Mouse (Mus musculus) embryonic stem cell, embryonic (primary cell): ENCODE measurements at regions not wholly inside any gene's neighbourhood (a gene's known extent, or its start where the extent isn't known, plus 50 kb on each side); places are given as distances from the start of the nearest gene placed in this dataset.

Experiments used
- CTCF ChIA-PET, 4 experiments: fragments of 300-600 bp in 2 of 4; fragments of 350-600 bp in 2 of 4; sonication (Branson Sonifier 250); formaldehyde crosslinking; loops; one replicate each; lab custom pipeline; 2022; ENCODE audit warnings: inconsistent platforms in 2 of 4; lab: Charles Lee
- POLR2A ChIA-PET, 4 experiments: fragments of 300-600 bp in 2 of 4; fragments of 350-600 bp in 2 of 4; sonication (Branson Sonifier 250); formaldehyde crosslinking; loops; one replicate each; lab custom pipeline; 2022; ENCODE audit warnings: antibody characterized with exemption in 4 of 4, inconsistent platforms in 1 of 4; lab: Charles Lee

DNA sequence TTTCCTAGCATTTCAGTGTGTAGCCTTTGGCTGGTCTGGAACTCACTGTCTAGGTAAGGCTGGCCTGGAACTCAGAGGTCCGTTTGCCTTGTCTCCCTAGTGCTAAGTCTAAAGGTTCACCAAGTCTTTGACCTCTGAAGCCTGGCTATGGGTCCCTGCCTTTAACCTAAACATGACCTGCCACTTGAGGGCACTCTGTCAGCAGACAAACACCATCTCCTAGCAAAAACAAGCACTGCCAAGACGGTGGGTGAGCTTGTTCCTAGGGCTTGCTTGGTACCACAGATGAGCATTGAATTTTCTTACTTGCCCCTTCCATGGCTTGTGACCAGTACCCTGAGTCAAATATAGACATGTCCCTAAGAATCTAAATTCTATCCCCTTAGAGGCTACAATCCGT, 508.3 kb upstream of the Vstm2b start:
- ChIA-PET CTCF (interaction anchor here in 1 of 4 experiments (0.6 kb wide), 1 partner anchor 49 kb away, joined by 3 read pairs; no protein-coding TSS in a partner anchor), POLR2A (no interaction called here)

DNA sequence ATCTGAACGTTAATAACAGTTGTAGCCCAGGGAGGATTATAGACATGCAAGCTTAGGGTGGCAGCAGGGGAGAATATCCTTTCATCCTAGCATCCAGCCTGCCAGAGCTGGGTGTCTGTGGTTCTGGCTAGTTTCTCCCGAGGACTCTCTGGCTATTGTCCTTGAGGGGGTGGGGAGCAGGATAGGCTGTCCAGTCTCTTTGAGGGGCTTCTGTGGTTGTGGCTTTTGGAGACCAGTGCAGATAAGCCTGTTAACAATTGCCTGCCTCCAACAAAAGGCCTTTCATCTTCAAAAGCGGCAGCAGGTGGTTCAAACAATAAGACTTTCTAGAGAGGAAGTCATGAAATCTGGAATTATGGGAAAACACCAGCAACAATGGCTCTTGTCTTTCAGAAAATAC, 507.2 kb upstream of the Vstm2b start:
- CTCF ChIA-PET: no interaction called here
- POLR2A ChIA-PET: no interaction called here

DNA sequence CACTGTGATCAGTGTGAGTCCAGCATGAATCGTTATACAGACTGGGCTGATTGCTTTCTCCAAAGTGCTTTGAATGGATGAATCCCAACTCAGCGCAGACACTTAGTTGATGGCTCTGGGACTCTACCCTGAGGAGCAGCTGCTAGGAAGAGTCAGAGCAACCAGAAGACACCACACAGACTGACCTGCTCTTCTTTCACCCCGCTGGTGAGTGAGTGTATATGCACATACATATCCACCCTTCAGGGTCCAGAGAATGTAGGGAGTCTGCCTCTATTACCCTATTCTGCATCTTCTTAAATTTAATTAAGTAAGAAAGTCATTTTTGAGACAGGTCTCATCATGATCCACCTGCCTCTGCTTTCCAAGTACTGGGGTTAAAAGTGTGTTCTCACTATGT, 506.5 kb upstream of the Vstm2b start:
- POLR2A ChIA-PET: no interaction called here
- CTCF ChIA-PET: interaction anchor here in 1 of 4 experiments (1.0 kb wide), 1 partner anchor 8 kb away, joined by 3 read pairs; no protein-coding TSS in a partner anchor

DNA sequence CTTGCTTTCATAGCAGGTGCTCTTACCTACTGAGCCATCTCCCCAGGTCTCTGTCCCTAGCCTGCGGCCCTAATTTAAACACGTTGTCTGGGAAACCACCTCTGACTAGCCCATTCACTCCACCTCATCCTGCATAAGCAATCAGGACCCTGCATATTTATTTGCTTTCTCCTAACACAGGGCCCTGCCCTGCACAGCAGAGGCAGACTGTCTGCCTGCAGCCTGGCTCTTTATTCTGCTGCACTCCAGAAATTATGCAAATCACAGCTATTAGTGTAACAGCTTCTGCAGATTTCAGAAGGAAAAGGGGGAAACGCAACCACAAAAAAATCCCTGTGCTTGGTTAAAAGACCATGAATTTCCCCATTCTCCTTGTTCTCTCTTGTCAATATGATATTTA, 505.9 kb upstream of the Vstm2b start:
- POLR2A ChIA-PET: no interaction called here
- CTCF ChIA-PET: interaction anchor here in 1 of 4 experiments (1.0 kb wide), 1 partner anchor 9 kb away, joined by 3 read pairs; no protein-coding TSS in a partner anchor

DNA sequence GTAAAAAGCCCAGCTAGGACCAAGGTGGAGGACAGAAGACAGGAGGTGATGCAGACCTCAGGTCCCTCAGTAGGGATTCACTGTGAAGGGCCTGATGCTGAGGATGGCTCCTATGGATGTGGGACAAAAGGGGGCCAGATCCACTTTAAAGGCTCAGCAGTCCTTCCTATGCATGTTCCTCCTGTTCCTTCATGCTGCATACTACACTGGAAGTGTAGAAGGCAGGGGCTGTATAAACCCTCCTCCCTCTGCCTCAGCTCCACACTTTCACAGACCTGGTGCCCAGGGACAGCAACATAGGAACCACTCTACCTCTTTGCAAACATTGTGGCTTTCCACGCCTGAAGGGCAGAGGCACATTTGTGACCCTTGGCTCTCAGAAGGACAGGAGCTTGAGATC, 505.4 kb upstream of the Vstm2b start:
- ChIA-PET POLR2A (no interaction called here), CTCF (no interaction called here)

DNA sequence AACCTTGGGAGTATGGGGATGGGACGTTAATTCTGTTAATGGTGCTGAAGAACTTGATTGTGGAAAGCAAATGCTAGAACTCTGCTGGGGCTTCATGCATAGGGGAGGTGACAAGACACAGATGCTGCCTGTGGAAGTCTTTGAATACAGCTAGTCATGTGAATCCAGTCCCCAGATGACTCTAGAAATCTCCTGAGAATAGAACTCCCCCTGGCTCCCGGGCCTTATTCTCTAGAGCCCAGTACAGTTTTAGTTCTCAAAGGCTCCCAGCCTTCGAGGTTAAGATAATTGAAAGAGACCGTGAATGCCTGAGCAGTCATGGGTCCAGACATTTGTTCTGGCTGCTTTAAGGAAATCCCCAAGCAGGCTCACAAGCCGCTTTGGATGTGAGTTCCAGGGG, 499.9 kb upstream of the Vstm2b start:
- ChIA-PET POLR2A (no interaction called here), CTCF (no interaction called here)

DNA sequence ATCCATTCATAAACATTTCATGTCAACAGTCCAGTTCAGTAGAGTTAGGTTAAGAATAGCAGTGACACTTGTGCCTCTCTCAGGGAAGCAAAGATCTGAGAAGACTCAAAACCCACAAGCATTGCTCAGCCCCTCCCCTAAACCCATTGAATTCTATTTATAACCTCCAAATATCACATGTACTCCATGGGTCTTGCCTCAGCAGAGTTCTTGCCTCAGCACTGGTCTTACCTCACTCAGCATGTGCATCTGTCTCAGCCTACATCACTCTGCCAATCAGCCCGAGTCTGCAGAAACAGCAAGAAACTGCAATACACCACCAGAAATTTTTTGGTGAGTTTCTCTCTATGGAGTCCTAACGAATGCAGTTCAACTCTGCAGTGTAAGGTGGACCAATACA, 478.8 kb upstream of the Vstm2b start:
- ChIA-PET POLR2A (no interaction called here), CTCF (no interaction called here)

DNA sequence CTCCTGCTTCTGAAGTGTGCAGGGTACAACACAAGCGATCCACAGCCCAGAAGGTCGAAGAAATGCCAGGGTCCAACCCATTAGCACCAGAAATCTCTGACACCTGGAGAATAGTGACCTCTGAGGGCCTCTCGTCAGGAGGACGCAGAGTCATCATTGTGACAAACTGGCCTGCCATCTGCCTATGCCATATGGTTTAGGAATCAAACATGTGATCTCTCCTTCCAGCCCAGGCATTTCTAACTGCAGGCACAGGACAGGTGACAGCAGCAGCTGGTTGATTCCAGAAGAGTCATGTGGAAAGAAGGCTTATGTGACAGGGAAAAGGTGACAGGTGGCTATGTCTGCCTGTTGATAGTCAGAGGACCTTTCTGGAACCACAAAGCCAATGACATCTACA, 476.0 kb upstream of the Vstm2b start:
- CTCF ChIA-PET: no interaction called here

DNA sequence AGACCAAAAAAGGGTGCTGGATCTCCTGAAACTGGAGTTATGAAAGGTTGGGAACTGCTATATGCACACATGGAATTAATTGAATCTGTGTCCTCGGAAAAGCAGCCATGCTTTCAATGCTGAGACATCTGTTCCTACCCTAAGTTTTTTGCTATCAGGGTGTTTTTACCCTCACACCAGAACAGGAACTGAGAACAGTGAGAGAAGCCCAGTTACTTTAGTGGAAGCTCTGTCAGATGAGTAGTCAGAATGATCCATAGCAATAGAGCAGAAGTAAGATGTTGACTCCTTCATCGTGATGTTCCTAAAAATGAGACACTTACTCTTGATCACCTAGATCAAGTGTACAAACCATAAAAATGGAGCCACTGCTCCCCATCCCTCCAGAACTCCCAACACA, 468.7 kb upstream of the Vstm2b start:
- ChIA-PET CTCF (no interaction called here), POLR2A (no interaction called here)

More for the DNA sequence above, 476.0 kb upstream of the Vstm2b start:
- POLR2A ChIA-PET: no interaction called here

DNA sequence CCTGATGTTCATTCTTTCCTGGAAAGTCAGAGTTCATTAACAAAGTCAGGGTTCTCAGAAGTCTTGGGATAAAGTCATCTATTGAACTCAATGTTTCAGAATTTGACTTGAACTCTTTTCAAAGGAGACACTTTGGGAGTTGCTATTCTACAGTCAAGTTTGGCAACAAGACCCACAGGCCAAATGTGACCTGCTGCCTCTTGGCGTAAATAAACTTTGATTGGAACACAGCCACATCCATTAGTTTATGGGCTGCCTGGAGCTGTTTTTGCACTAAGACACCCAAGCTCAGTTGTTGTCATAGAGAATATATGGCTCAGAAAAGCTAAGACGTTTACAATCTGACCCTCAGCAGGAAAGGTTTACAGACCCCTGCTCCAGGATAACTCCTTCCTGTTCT, 464.2 kb upstream of the Vstm2b start:
- ChIA-PET POLR2A (no interaction called here), CTCF (no interaction called here)

DNA sequence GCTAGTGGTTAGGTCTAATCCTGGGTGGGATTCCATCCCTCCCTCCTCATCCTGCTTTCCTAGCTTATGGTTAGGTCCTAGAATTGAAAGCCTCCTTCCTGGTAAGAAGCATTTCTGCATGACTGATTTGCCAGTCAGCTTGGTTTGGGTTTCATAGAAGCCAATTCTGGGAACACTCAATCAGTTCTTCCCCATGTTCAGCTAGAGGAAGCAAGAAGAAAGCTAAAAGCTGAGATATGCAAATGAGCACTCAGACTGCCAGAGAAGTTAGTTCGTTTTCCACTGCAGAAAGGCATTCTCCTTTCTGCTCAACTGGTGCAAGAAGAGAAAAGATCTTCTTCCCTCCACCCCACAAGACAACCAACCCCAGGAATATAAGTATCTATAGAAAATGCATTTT, 457.0 kb upstream of the Vstm2b start:
- ChIA-PET CTCF (interaction anchor here in 1 of 4 experiments (1.0 kb wide), 1 partner anchor 323 kb away, joined by 6 read pairs; no protein-coding TSS in a partner anchor), POLR2A (no interaction called here)

DNA sequence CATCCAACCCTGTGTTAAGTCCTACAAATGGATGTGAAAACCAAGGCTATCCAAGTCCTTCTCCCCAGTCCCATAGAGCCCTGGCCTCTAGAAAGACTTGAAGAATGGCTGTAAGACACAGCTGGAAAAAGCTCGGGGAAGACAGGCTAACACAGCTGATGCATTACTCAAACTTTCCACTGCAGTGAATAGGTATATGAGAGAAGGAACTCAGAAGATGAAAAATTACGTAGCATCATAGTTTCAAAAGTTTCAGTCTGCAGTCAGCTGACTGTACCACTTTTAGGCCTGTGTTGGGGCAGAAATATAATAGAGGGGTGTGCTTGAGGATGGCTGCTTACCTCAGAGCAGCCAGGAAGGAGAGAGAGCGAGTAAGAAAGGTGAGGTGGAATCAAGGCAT, 456.3 kb upstream of the Vstm2b start:
- POLR2A ChIA-PET: no interaction called here
- CTCF ChIA-PET: no interaction called here

DNA sequence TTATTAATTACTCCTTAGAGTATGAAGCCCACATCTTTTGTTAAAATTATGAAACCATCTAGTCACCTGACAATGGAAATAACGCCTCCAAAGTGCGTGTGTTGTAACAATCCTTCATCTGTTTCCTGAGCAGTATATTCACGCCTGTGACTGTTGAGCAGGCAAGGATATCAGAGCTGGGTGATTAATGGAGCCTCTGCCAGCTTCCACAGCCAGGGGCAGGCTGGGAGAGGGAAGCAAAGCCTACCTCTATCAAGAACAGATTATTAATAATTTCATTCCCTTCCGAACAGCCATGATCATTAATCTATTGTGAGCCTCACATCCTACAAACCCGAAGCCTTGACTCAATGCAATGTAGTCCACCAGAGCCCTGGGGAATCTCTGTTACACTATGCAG, 431.7 kb upstream of the Vstm2b start:
- ChIA-PET CTCF (no interaction called here), POLR2A (no interaction called here)

DNA sequence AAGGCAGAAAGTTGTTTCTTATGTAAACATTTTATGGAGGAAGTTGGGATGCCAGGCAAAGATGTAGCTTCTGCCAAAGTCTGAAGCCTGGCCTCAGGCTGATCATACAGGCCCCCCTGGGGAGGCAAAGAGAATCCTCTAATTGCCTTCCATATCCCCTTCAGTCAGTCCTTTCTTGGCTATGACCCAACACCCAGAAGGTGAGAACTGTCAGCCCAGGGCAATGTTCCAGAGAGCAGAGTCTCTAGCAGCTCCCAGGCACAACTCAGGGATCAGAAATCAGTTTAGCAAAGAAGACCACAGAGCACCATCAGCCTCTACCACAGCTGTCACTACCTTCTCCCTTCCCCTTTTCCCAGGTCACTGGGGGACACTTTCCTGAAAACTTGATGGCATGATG, 410.9 kb upstream of the Vstm2b start:
- ChIA-PET POLR2A (no interaction called here), CTCF (no interaction called here)

DNA sequence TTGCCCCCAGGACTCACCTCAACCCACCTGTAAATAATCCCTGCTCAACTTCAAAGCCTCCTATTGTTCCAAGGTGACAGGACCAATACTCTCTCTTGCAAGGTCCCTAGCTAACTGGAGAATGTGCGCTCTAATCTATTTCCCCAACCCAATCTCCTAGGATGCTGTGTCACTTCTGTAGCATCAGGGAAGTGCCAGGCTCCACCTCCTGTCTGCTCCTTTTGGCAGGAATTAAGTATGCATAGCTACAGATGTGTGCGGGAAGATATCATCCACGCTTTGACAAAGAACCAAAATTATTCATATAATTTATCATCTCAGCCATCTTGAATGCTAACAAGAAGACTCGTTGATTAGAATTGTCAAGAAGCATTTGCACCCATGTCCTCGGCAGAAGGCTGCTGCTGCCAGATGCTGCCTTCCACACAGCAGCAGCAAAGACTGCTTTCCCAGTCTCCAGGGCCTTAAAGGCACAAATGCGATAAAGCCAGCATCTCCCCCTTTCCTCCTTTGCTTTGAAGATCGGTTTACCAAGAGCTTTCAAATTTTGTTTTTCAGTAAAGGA, 375.3 kb upstream of the Vstm2b start:
- CTCF ChIA-PET: no interaction called here
- POLR2A ChIA-PET: no interaction called here

DNA sequence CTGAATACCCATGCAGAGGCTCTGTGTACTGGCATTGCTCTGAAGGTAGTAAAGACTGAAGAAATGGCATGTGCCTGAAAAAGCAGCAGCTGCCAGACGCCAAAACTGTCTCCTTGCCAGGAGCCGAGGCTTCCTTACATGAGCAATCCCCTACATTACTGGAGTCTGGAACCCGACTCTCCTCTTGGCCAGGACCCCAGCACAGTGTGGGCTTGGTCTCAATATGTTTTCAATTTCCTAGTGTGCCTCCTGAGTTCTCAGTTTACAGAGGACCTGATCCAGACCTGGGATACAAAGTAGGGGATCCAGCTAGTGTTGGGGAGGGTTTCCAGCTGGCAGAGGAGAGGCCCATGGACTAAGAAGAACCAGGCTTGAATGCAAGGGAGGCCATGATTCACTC, 361.5 kb upstream of the Vstm2b start:
- ChIA-PET CTCF (no interaction called here), POLR2A (no interaction called here)

DNA sequence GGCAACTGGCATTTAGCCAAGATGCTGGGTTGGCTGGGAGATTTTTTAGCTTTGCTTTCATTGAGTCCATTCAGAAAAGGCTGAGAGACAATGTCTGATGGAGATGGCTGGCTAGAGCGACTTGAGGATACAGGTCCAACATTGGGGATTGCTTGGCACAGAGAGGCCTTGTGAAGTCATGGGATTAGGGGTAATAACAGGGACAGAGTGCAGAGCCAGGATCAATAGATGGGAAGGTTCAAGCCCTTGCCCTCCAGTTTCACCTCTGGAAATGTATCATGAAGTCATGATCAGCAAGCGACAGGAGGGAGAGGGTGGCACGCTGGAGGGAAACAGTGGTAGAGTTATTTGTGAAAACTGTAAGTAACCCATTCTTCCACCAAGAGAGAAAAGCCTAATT, 360.5 kb upstream of the Vstm2b start:
- CTCF ChIA-PET: no interaction called here
- POLR2A ChIA-PET: no interaction called here

DNA sequence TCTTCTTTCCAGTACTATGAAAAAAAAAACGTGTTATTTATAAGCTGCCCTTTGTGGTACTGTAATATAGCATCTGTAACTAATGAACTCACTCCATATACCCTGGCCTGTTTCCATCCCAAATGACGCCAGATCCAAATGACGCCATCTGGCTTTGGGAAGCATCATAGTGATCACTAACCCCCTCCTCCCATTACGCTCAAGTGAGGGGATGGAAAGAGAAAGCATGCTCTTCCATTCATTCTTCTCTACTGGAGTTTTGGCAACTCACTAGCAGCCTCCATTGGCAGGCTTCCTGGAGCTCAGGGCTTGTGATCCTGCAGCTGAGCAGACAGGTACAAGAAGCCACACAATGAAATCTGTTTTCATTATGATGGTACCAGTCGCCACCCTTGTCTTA, 358.3 kb upstream of the Vstm2b start:
- ChIA-PET POLR2A (no interaction called here), CTCF (no interaction called here)

DNA sequence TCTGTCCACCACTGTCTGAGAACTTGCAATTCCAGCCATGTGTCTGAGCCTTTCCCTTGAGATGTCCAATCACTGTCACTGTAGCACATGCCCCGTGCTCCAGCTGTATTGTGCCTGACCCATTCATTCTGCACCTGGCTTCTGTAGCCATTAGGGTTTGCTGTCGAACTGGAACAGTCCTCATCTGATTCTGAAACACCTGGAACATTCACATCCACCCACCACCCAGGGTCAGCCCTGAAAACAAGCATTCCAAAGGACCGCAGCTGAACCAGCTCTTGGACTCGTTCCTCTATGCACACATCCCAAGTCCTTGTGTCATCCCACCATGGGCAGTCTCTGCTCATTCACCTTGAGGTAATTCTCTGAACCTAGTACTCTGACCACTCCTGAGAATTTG, 356.8 kb upstream of the Vstm2b start:
- POLR2A ChIA-PET: no interaction called here

DNA sequence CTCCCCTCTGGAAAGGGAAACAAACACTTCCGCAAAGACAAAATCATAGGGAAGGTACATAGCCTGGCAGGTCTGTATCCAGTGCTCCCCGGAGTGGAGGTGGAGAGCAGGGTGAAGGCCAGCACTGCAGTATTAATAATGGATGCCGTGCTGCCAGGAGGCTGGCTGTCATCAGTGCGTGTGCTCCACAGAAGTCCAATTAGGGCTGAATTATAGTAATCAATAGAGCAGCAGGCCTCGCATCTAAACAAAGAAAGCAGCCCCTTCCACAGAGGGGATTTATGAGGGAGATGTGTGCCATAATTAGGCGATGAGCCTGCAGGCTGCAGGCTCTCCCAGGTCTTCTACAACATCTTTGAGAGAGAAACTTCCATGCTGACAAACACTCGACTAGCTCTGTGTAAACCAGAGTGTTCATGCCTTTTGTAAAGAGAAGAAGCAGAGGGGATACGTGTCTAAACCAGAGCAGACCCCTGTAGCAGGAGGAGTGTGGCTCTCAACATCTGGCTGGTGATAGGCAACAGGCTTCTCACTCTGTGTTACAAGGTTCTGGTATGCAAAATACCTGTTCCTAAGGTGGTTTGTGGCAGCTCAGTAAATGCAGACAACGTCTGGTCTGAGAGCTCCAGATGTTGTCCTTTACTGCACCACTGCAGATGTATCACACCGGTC, 334.5 kb upstream of the Vstm2b start:
- CTCF ChIA-PET: no interaction called here
- POLR2A ChIA-PET: no interaction called here

More for the DNA sequence above, 356.8 kb upstream of the Vstm2b start:
- CTCF ChIA-PET: no interaction called here

DNA sequence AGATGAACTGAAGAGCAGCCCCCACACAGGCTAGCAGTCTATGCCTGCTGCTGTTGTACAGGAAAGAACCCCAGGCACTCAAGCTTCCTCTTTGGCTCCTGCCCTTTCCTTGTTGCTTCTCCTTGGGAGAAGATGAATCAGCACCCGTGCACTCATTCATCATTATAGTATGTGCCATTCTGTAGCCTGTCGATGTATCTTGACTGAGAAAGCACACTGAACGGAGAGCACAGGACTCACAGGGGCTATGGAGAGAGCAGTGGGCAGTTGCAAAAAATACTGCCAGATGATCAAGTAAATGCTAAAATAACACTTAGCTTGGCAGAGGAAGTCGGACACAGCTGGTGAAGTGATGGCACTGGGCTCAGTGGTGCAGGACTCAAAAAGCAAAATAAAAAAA, 322.2 kb upstream of the Vstm2b start:
- ChIA-PET POLR2A (no interaction called here), CTCF (no interaction called here)
